Mouse (Mus musculus) limb, embryonic 14.5 days (tissue): ENCODE data around the gene Scrn1. TPM values are rescaled to one million over a fixed set of nuclear protein-coding genes. Genes with fewer than 3 reads are reported as not detected.
A peak's percentile ranks its signal among the peaks of the same experiment; 100 is the strongest.

ENCODE experiments used
- ATAC-seq: fragments of 200-750 bp; cut with Nextera tagmentation; 2 replicates; pipeline ENCODE4 v1.8.0; 2017; ENCODE audit warnings: low read depth, moderate number of reproducible peaks, moderate TSS enrichment; ENCODE audit not compliant: low FRiP score
- DNase-seq: peaks from one replicate; pipeline ENCODE4 v3.0.0-alpha.2; 2015; ENCODE audit warnings: low spot score
- H3K27ac ChIP-seq: fragments of 300-500 bp; sonication (generic); replicated peaks from 2 replicates; pipeline ENCODE4 v1.5.1; 2014; ENCODE audit warnings: low read depth, mild to moderate bottlenecking, low read length, moderate library complexity, mixed read lengths
- H3K27me3 ChIP-seq: fragments of 300-500 bp; sonication (generic); 2 replicates; pipeline ENCODE4 v1.6.1; 2014; ENCODE audit warnings: low read length, mixed read lengths; ENCODE audit not compliant: control insufficient read depth, insufficient read depth
- H3K36me3 ChIP-seq: fragments of 300-500 bp; sonication (generic); 2 replicates; pipeline ENCODE4 v1.6.1; 2014; ENCODE audit warnings: mild to moderate bottlenecking, low read length, moderate library complexity, mixed read lengths; ENCODE audit not compliant: control insufficient read depth, insufficient read depth
- H3K4me1 ChIP-seq: fragments of 300-500 bp; sonication (generic); 2 replicates; pipeline ENCODE4 v1.6.1; 2014; ENCODE audit warnings: antibody characterized with exemption, low read length, mixed read lengths; ENCODE audit not compliant: control insufficient read depth, insufficient read depth
- H3K4me2 ChIP-seq: fragments of 300-500 bp; sonication (generic); replicated peaks from 2 replicates; pipeline ENCODE4 v1.6.1; 2014; ENCODE audit warnings: low read depth, mild to moderate bottlenecking, low read length, moderate library complexity; ENCODE audit not compliant: severe bottlenecking
- H3K4me3 ChIP-seq: fragments of 300-500 bp; sonication (generic); replicated peaks from 2 replicates; pipeline ENCODE4 v1.5.1; 2014; ENCODE audit warnings: low read length
- H3K9ac ChIP-seq: fragments of 300-500 bp; sonication (generic); 2 replicates; pipeline ENCODE4 v1.6.1; 2014; ENCODE audit warnings: mild to moderate bottlenecking, low read depth, low read length, moderate library complexity; ENCODE audit not compliant: severe bottlenecking
- H3K9me3 ChIP-seq: fragments of 300-500 bp; sonication (generic); 2 replicates; pipeline ENCODE4 v1.6.1; 2016; ENCODE audit warnings: low read length; ENCODE audit not compliant: control insufficient read depth
- POLR2A ChIP-seq: fragments of 200-500 bp; IDR thresholded peaks from 2 replicates; pipeline ENCODE4 v1.8.0; 2012; ENCODE audit warnings: inconsistent platforms, mild to moderate bottlenecking, moderate library complexity, borderline replicate concordance; ENCODE audit not compliant: insufficient read depth, insufficient read length; ENCODE audit errors: extremely low read depth
- WGBS: fragments of 180-500 bp; shearing (Covaris S2); extraction: QIAGEN DNeasy Blood & Tissue Kit; methylation state at CpG from one replicate; pipeline ENCODE4 v1.1.7; 2014; 5-methylcytosine and 5-hydroxymethylcytosine counted together
- polyA plus RNA-seq, 2 experiments: library from polyadenylated mRNA; depleted of rRNA in 1 of 2; stranded (reverse) in 1 of 2; unstranded in 1 of 2; fragments of >200 nt; fragmentation: Nextera tagmentation in 1 of 2; extraction: Ambion mirVana in 1 of 2; gene quantifications; 2 replicates each; pipeline versions ENCODE4 v1.2.1 to v1.2.3; 2012 to 2014

Scrn1 gene
- polyA plus RNA-seq (2012; rRNA removed): 6.3 and 8.9 TPM in 2 replicates
- polyA plus RNA-seq (2014; fragmentation: Nextera tagmentation; extraction: Ambion mirVana): 8.0 and 9.6 TPM in 2 replicates

DNA sequence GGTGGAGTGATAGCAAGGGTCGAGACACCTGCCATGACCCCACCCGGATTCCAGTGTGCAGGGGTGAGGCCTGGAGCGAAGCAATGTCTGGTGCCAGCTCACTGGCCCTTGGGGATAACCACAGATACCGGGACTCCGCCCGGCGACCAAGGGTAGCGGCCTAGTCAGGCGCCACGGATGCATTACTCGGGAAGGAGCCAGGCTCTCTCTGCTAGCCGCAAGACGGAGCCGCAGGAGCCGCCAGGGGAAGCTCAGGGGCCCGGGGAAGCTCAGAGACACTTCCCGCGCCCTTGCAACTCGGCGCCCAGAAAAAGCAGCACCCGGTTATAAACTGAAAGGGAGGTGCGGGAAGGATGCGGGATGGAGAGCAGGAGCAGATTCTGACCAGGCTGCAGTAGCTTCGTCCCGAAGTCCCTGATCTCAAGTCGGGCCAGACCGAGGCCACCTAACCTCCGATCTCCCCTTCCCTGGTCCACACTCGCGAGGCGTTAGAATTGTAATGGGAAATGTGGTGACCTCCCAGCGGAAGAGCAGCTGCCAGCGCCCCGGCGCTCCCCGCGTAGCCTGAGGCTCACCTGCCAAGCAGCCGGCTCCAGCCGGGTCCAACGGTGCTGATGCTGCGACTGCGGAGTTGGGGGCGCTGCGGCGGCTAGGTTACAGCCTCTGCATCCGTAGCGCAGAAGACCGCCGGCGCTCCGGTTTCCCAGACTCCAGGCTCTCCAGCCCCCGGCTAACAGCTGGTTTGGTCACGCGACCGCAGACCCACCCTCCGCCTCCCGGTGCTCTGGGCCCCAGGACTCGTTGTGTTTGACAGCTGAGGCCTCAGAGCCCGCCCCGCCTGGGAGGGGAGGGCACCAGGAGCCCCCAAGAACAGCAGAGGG, at the start of gene Scrn1:
TSS of gene Scrn1 (minus strand) at position 825 of the 881 bp plus-strand sequence.
- no peaks in the 10 kb centered on the region for H3K9me3 ChIP-seq
- H3K27me3 ChIP-seq: no peaks in the 10 kb centered on the region
- peaks cover 15% of the 10 kb centered on the region for H3K4me1 ChIP-seq
- ATAC-seq (peak; percentile 92), DNase-seq (peak; percentile 82)
- peak within 1 kb of the TSS; percentile 58 for H3K9ac ChIP-seq
- no peak for TF ChIP-seq POLR2A
- H3K4me3 ChIP-seq: peak within 1 kb of the TSS; percentile 51
- H3K36me3 ChIP-seq: no peaks in the 10 kb centered on the region
- WGBS: 1% methylated on average over 56 of the region's 60 CpGs
- 0 out of 2 replicates have a peak within 1 kb of the TSS, but pooled peaks have one; percentile 13 for H3K27ac ChIP-seq
- H3K4me2 ChIP-seq: peak within 1 kb of the TSS; percentile 91

- Histone ChIP-seq H3K4me1 (peaks cover 12% of the 10 kb centered on the region; the same call in 1 of the 2 replicates), H3K9me3 (no peaks in the 10 kb centered on the region; the same call in 1 of the 2 replicates), H3K4me3 (no peak overlapping the region), H3K9ac (no peak overlapping the region), H3K4me2 (no peak overlapping the region), H3K27me3 (no peaks in the 10 kb centered on the region), H3K27ac (no peak overlapping the region), H3K36me3 (peaks cover 14% of the 10 kb centered on the region; the same call in 1 of the 2 replicates)
- WGBS: 52% methylated on average over 4 of the region's 4 CpGs
- ATAC-seq (no peak), DNase-seq (no peak)
- TF ChIP-seq POLR2A: no peak
Measured at GRCm38 (mm10) chr6:54606241-54606640, 40.0 kb upstream of the Scrn1 start.

DNA sequence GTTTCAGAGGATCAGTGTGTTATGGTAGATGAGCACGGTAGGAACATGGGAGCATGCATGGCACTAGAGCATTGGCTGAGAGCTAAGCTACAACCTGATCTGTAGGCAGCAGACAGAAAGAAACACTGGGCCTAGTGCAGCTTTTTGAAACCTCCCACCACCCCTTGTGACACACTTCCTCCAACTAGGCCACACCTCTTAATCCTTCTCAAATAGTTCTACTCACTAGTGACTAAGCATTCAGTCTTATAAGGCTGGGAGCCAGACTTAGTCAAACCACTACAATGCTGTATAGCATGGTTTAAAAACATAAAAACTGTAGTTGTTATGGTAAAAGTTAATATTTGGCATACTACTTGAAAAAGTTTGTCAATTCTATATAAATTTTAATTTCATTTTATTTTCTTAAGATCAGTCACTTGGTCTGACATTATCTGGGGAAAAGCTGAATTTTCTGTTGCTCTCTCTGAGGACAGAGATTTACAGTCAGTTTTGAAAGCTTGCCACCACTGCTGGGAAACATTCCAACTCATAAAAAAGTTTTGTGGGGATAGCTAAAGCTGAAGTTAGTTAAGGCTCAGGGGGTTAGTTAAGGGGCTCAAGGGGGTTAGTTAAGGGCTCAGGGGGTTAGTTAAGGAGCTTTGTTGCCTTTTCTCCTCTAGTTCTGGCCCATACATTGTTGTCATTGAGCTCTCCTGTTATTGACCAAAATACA, 37.9 kb upstream of the Scrn1 start:
- peak; percentile 50; the same call in 1 of the 2 replicates for ATAC-seq
- WGBS: 100% methylated on average over 1 of the region's 1 CpGs
- Histone ChIP-seq H3K9me3 (no peaks in the 10 kb centered on the region; the same call in 1 of the 2 replicates), H3K36me3 (peaks cover 14% of the 10 kb centered on the region; the same call in 1 of the 2 replicates), H3K27ac (no peak overlapping the region), H3K4me3 (no peak overlapping the region), H3K4me1 (peaks cover 12% of the 10 kb centered on the region; the same call in 1 of the 2 replicates), H3K4me2 (0 out of 2 replicates have a peak overlapping the region, but pooled peaks have one; percentile 2), H3K27me3 (no peaks in the 10 kb centered on the region), H3K9ac (no peak overlapping the region)
- TF ChIP-seq POLR2A: no peak
- peak; percentile 60 for DNase-seq

GRCm38 (mm10) chr6:54602891-54603290, 36.6 kb upstream of the Scrn1 start:
- Histone ChIP-seq H3K27ac (no peak overlapping the region), H3K36me3 (0 out of 2 replicates have a peak, but pooled peaks cover 11% of the 10 kb centered on the region), H3K9me3 (no peaks in the 10 kb centered on the region), H3K4me1 (peaks cover 12% of the 10 kb centered on the region; the same call in 1 of the 2 replicates), H3K4me3 (no peak overlapping the region), H3K4me2 (no peak overlapping the region), H3K9ac (no peak overlapping the region), H3K27me3 (no peaks in the 10 kb centered on the region)
- no peak for TF ChIP-seq POLR2A
- ATAC-seq (no peak), DNase-seq (no peak)
- WGBS: 76% methylated on average over 2 of the region's 2 CpGs
